Mouse (Mus musculus): ENCODE measurements around the gene Nelfa. TPM values are rescaled to one million over a fixed set of nuclear protein-coding genes. Genes with fewer than 3 reads are reported as not detected.
"Not testable (repeated sequence)": the region's sequence is repeated elsewhere in the genome, so short reads cannot be mapped to it uniquely, and the experiment has no call there.

Nelfa gene
- total RNA-seq (2017), result 25.3 and 30.7 TPM in 2 replicates

GRCm38 (mm10) chr5:33936120-33936707, at the start of gene Nelfa:
Gene Nelfa, minus strand, starts transcription at chr5:33936413.
- peak; percentile 95 for ATAC-seq (replicated peaks; ENCODE audit: low read depth, poor library complexity, severe bottlenecking)

GRCm38 (mm10) chr5:33983309-33984121, 47.3 kb upstream of the Nelfa start, which contains the start of gene Gm1673:
Gene Gm1673, plus strand, starts transcription at chr5:33983433.
- ATAC-seq (replicated peaks; ENCODE audit: low read depth, poor library complexity, severe bottlenecking), result peak; percentile 64

- peak; percentile 38; the same call in 1 of the 2 replicates for ATAC-seq (replicated peaks; ENCODE audit: low read depth, poor library complexity, severe bottlenecking)
Observed at GRCm38 (mm10) chr5:33982731-33983259, 46.6 kb upstream of the Nelfa start.

GRCm38 (mm10) chr5:33976267-33976666, 40.1 kb upstream of the Nelfa start:
- ATAC-seq (replicated peaks; ENCODE audit: low read depth, poor library complexity, severe bottlenecking), result no peak

- ATAC-seq (replicated peaks; ENCODE audit: low read depth, poor library complexity, severe bottlenecking), result no peak
Observed at GRCm38 (mm10) chr5:33974736-33975135, 38.5 kb upstream of the Nelfa start.

- ATAC-seq (replicated peaks; ENCODE audit: low read depth, poor library complexity, severe bottlenecking), result no peak
Observed at GRCm38 (mm10) chr5:33959382-33959781, 23.2 kb upstream of the Nelfa start.

GRCm38 (mm10) chr5:33955868-33956267, 19.7 kb upstream of the Nelfa start:
- no peak for ATAC-seq (replicated peaks; ENCODE audit: low read depth, poor library complexity, severe bottlenecking)

- ATAC-seq (replicated peaks; ENCODE audit: low read depth, poor library complexity, severe bottlenecking), result peak; percentile 79
Observed at GRCm38 (mm10) chr5:33954354-33954753, 18.1 kb upstream of the Nelfa start.

GRCm38 (mm10) chr5:33953471-33954185, 17.4 kb upstream of the Nelfa start:
- ATAC-seq (replicated peaks; ENCODE audit: low read depth, poor library complexity, severe bottlenecking), result no peak

- ATAC-seq (replicated peaks; ENCODE audit: low read depth, poor library complexity, severe bottlenecking), result no peak
Observed at GRCm38 (mm10) chr5:33948314-33948713, 12.1 kb upstream of the Nelfa start.

GRCm38 (mm10) chr5:33947035-33947434, 10.8 kb upstream of the Nelfa start:
- ATAC-seq (replicated peaks; ENCODE audit: low read depth, poor library complexity, severe bottlenecking), result not testable (repeated sequence)

GRCm38 (mm10) chr5:33938448-33938847, 2.2 kb upstream of the Nelfa start:
- ATAC-seq (replicated peaks; ENCODE audit: low read depth, poor library complexity, severe bottlenecking), result 0 out of 2 replicates have a peak, but pooled peaks have one; percentile 33

- ATAC-seq (replicated peaks; ENCODE audit: low read depth, poor library complexity, severe bottlenecking), result no peak
Observed at GRCm38 (mm10) chr5:33937230-33937629, 1.0 kb upstream of the Nelfa start.

GRCm38 (mm10) chr5:33935700-33936111, 507 bp downstream of the Nelfa start:
- no peak for ATAC-seq (replicated peaks; ENCODE audit: low read depth, poor library complexity, severe bottlenecking)

- no peak for ATAC-seq (replicated peaks; ENCODE audit: low read depth, poor library complexity, severe bottlenecking)
Observed at GRCm38 (mm10) chr5:33934877-33935276, 1.3 kb downstream of the Nelfa start.

GRCm38 (mm10) chr5:33934081-33934480, 2.1 kb downstream of the Nelfa start:
- ATAC-seq (replicated peaks; ENCODE audit: low read depth, poor library complexity, severe bottlenecking), result no peak

- ATAC-seq (replicated peaks; ENCODE audit: low read depth, poor library complexity, severe bottlenecking), result no peak
Observed at GRCm38 (mm10) chr5:33932413-33932812, 3.8 kb downstream of the Nelfa start.

- ATAC-seq (replicated peaks; ENCODE audit: low read depth, poor library complexity, severe bottlenecking), result no peak
Observed at GRCm38 (mm10) chr5:33926170-33926569, 10.0 kb downstream of the Nelfa start.

GRCm38 (mm10) chr5:33922566-33922965, 13.6 kb downstream of the Nelfa start:
- ATAC-seq (replicated peaks; ENCODE audit: low read depth, poor library complexity, severe bottlenecking), result no peak

- no peak for ATAC-seq (replicated peaks; ENCODE audit: low read depth, poor library complexity, severe bottlenecking)
Observed at GRCm38 (mm10) chr5:33921486-33922235, 14.6 kb downstream of the Nelfa start.
